Mouse (Mus musculus): ENCODE data around the gene Gm20388.

GRCm38 (mm10) chr8:121371287-121371686, 1460.6 kb downstream of the Gm20388 start:
- TF ChIP-seq CTCF (IDR thresholded peaks at IDR 0.05; ENCODE audit: borderline replicate concordance, extremely low read depth, insufficient read depth, insufficient read length), result no peak
- TF ChIP-seq POLR2A (IDR thresholded peaks at IDR 0.05; ENCODE audit: borderline replicate concordance, extremely low read depth, insufficient read depth, insufficient read length, poor library complexity, severe bottlenecking), result no peak

Measured in brain, embryonic 14.5 days (tissue).